Mouse (Mus musculus) spleen, adult 2 months (tissue): ENCODE results near the gene Pik3ca. TPM values are rescaled to one million over a fixed set of nuclear protein-coding genes. Genes with fewer than 3 reads are reported as not detected.

Experiments used
- DNase-seq, 2 experiments: peaks; one replicate each; pipeline versions ENCODE4 v3.0.0 to v3.0.0-alpha.2; 2012 to 2021; ENCODE audit warnings: low spot score in 2 of 2, low read depth in 1 of 2
- H3K27ac ChIP-seq: fragments of 200-500 bp; 2 replicates; pipeline ENCODE4 v1.5.1; 2012; ENCODE audit warnings: low read length, inconsistent platforms; ENCODE audit not compliant: insufficient read depth
- H3K27me3 ChIP-seq: fragments of 200-500 bp; 2 replicates; pipeline ENCODE4 v1.6.1; 2012; ENCODE audit warnings: mild to moderate bottlenecking, moderate library complexity, low read length, inconsistent platforms; ENCODE audit not compliant: control insufficient read depth, insufficient read depth
- H3K36me3 ChIP-seq: fragments of 200-500 bp; 2 replicates; pipeline ENCODE4 v1.6.1; 2012; ENCODE audit warnings: mild to moderate bottlenecking, low read length, inconsistent platforms; ENCODE audit not compliant: control insufficient read depth, insufficient read depth
- H3K4me1 ChIP-seq: fragments of 200-500 bp; 2 replicates; pipeline ENCODE4 v1.6.1; 2011; ENCODE audit warnings: inconsistent platforms; ENCODE audit not compliant: control insufficient read depth, insufficient read depth, insufficient read length
- H3K4me3 ChIP-seq: fragments of 200-500 bp; 2 replicates; pipeline ENCODE4 v1.5.1; 2011; ENCODE audit warnings: mild to moderate bottlenecking, inconsistent platforms; ENCODE audit not compliant: insufficient read depth, insufficient read length; ENCODE audit errors: extremely low read depth
- CTCF ChIP-seq: fragments of 200-500 bp; IDR thresholded peaks from 2 replicates; pipeline ENCODE4 v1.5.1; 2011; ENCODE audit warnings: mild to moderate bottlenecking, inconsistent platforms; ENCODE audit not compliant: insufficient read depth, insufficient read length, insufficient replicate concordance; ENCODE audit errors: extremely low read depth
- POLR2A ChIP-seq: fragments of 200-500 bp; IDR thresholded peaks from 2 replicates; pipeline ENCODE4 v1.6.1; 2011; ENCODE audit warnings: low read depth, low read length, inconsistent platforms
- WGBS: fragments of 180-500 bp; shearing (Covaris S2); methylation state at CpG from one replicate; pipeline ENCODE4 v1.1.7; 2018; 5-methylcytosine and 5-hydroxymethylcytosine counted together
- polyA plus RNA-seq: library from polyadenylated mRNA; depleted of rRNA; stranded (reverse); fragments of >200 nt; gene quantifications from 2 replicates; pipeline ENCODE4 v1.2.3, GENCODE M21; 2012

Pik3ca gene
- polyA plus RNA-seq, 1 experiment: 3.7 TPM

DNA sequence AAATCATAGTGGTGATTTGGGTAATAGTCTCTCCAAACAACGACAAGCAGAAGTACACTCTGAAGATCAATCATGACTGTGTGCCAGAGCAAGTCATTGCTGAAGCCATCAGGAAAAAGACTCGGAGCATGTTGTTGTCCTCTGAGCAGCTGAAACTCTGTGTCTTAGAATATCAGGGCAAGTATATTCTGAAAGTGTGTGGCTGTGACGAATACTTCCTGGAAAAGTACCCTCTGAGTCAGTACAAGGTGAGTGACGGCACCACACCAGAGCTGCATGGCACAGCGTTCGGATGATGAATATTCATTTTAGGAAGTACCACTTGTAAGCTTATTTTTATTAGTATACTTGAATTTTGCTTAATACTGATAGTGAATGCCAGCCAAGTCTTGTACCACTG, 40.3 kb downstream of the Pik3ca start:
- Histone ChIP-seq H3K36me3 (peaks cover 32% of the 10 kb centered on the region), H3K27me3 (no peaks in the 10 kb centered on the region), H3K27ac (no peak overlapping the region), H3K4me3 (no peak overlapping the region), H3K4me1 (no peaks in the 10 kb centered on the region)
- TF ChIP-seq POLR2A (no peak), CTCF (no peak)
- DNase-seq: no peak
- WGBS: 85% methylated on average over 6 of the region's 6 CpGs

DNA sequence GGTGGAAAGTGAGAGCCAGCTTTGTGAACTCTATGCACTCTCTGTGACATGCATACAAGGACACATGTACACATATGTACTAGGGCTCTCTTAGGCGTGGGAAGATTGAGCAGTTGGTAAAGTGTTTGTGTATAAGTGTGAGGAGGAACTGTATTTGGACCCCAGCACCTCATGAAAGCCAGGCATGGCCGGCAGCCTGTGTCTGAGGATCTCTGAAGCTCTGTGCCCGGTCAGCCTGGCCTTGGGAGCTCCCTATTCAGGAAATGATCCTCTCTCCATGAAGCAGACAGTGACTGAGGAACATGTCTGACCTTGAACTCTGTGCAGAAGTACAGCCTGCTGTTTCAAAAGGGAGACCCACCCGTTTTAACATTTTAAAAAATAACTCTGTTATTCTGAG, 41.2 kb downstream of the Pik3ca start:
- Histone ChIP-seq H3K27me3 (no peaks in the 10 kb centered on the region), H3K4me1 (no peaks in the 10 kb centered on the region), H3K36me3 (peaks cover 32% of the 10 kb centered on the region), H3K27ac (no peak overlapping the region), H3K4me3 (no peak overlapping the region)
- no peak for DNase-seq
- TF ChIP-seq POLR2A (no peak), CTCF (no peak)
- 90% methylated on average over 4 of the region's 4 CpGs for WGBS

DNA sequence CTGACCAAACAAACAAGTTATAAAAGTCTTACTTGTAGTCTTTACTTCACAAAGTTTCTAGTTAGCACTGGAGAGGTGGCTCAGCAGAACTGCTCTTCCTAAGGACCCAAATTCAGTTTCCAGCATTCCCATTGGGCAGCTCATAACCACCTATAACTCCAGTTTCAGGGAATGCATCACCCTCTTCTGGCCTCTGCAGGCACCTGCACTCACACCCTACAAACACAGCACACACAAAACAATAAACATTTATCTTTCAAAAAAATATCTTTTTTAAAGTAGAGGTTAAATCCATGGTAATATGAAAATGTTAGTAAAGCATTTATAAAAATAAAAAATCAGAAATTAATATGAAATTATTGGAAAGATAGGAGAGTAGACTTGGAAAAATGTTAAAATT, 44.2 kb downstream of the Pik3ca start:
- DNase-seq: no peak
- H3K4me3 ChIP-seq: no peak overlapping the region
- H3K27me3 ChIP-seq: no peaks in the 10 kb centered on the region
- H3K27ac ChIP-seq: no peak overlapping the region
- H3K4me1 ChIP-seq: no peaks in the 10 kb centered on the region
- TF ChIP-seq CTCF (no peak), POLR2A (no peak)
- H3K36me3 ChIP-seq: peaks cover 41% of the 10 kb centered on the region

DNA sequence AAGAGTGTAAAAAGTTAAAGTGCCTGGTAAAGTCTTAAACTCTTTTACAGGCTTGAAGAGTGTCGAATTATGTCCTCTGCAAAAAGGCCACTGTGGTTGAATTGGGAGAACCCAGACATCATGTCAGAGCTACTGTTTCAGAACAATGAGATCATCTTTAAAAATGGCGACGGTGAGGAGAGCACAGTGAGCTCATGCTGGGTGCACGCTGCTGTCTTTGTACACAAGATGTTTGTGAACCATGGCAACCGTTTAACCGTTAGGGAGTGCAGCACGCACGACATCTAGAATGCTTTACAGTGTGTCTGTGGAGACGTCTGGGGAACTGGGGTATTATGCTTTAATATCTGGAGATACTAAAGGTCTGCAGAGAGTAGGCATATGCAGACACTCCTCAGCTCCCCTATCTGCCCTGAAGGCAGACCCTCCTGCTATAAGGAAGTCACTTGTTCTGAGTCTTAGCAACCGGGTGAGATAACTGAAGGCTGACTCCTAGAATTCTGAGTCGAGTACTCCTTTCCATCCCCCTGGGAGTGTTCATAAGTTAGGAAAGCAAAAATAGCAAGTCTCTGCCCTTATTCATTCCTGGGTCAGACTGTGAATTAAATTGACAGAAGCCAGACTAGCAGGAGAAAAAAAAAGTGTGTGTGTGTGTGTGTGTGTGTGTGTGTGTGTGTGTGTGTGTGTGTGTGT, 57.0 kb downstream of the Pik3ca start:
- no peaks in the 10 kb centered on the region for H3K27me3 ChIP-seq
- no peaks in the 10 kb centered on the region for H3K4me1 ChIP-seq
- no peak overlapping the region for H3K27ac ChIP-seq
- H3K4me3 ChIP-seq: no peak overlapping the region
- peaks cover 34% of the 10 kb centered on the region for H3K36me3 ChIP-seq
- WGBS: 93% methylated on average over 11 of the region's 11 CpGs
- no peak for TF ChIP-seq POLR2A
- no peak for TF ChIP-seq CTCF
- DNase-seq: no peak

DNA sequence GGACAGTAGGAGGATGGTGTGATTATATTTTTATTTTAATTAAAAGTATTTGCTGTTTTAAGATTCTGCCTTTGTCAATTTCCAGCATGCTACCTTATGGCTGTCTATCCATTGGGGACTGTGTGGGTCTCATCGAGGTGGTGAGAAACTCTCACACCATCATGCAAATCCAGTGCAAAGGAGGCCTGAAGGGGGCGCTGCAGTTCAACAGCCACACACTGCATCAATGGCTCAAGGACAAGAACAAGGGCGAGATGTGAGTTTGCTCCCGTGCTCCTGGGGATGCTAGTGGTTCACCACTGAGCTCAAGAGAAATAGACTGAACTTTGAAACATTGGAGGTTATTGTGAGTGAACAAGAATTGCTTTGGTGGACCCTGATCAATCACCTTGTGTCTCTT, 62.3 kb downstream of the Pik3ca start:
- TF ChIP-seq CTCF: peak; percentile 84
- no peak for TF ChIP-seq POLR2A
- DNase-seq: peak; percentile 36 to 67
- H3K27ac ChIP-seq: no peak overlapping the region
- no peak overlapping the region for H3K4me3 ChIP-seq
- H3K36me3 ChIP-seq: peaks cover 37% of the 10 kb centered on the region
- 80% methylated on average over 4 of the region's 4 CpGs for WGBS
- H3K27me3 ChIP-seq: no peaks in the 10 kb centered on the region
- H3K4me1 ChIP-seq: no peaks in the 10 kb centered on the region

DNA sequence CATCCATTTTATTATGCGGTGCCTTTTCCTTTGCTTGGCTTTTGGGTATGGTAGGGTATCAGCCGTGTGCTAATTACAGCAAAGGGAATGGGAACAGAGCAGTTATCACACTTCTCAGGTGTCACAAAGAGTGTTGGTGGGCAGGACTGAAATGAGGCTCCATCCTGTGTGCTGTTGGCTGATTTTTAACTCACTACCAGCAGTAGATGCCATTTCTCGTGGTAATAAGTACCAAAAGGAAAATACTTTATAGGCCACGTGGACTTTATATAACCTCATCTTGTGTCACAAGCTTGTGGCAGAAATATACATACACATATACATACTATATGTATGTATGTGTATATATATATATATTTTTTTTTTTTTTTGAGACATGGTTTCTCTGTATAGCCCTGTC, 69.8 kb downstream of the Pik3ca start:
- Histone ChIP-seq H3K4me3 (no peak overlapping the region), H3K27me3 (no peaks in the 10 kb centered on the region), H3K4me1 (no peaks in the 10 kb centered on the region), H3K27ac (no peak overlapping the region), H3K36me3 (peaks cover 13% of the 10 kb centered on the region)
- WGBS: 96% methylated on average over 4 of the region's 4 CpGs
- no peak for DNase-seq
- TF ChIP-seq POLR2A: no peak
- no peak for TF ChIP-seq CTCF

DNA sequence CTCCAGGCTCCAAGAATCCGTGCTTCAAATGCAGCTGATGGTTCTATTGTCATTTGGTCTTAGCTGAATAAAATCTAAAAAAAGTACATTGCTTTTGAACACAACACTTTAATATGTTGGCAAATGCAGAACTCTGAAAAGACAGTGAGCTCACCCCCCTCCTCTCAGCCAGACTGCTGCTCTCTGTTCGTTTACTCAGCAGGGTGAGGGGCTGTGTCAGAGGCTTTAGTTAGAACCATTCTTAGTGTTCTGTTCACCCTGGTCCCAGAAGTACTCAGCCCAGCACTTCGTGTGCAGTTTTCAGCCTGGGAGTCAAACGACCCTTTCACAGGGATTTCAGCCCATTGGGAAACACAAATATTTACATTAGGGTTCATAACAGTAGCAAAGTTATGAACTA, 70.9 kb downstream of the Pik3ca start:
- Histone ChIP-seq H3K4me1 (no peaks in the 10 kb centered on the region), H3K27me3 (no peaks in the 10 kb centered on the region), H3K27ac (no peak overlapping the region), H3K36me3 (peaks cover 5% of the 10 kb centered on the region; the same call in 1 of the 2 replicates), H3K4me3 (no peak overlapping the region)
- no peak for DNase-seq
- TF ChIP-seq POLR2A (no peak), CTCF (no peak)
- WGBS: 87% methylated on average over 4 of the region's 4 CpGs

DNA sequence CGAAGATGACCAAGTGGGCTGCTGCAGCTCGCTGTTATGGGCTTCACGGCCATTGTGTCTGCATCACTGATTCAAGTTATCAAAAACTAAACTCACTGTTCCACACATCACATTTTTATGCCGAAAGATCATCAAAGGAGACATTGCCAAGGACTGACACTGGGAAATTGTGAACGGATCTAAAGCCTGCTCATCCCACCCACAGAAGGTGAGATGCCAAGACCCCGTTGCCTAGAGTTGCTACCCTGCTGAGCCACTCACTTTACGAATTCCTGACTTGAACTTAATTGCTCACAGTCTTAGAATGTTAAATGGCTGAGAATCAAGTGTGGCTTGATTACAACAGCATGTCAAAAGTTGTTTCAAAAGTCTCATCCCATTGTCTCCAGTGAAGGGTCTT, 73.0 kb downstream of the Pik3ca start:
- WGBS: 90% methylated on average over 7 of the region's 7 CpGs

More for the DNA sequence above, 73.0 kb downstream of the Pik3ca start:
- TF ChIP-seq CTCF (no peak), POLR2A (no peak)
- H3K36me3 ChIP-seq: no peaks in the 10 kb centered on the region; the same call in 1 of the 2 replicates
- no peak overlapping the region for H3K27ac ChIP-seq
- no peak for DNase-seq
- no peaks in the 10 kb centered on the region for H3K4me1 ChIP-seq
- no peak overlapping the region for H3K4me3 ChIP-seq
- H3K27me3 ChIP-seq: no peaks in the 10 kb centered on the region
